Mouse (Mus musculus) ES-E14 (cell line): Measurements from ENCODE around the gene Fbxw4.
A peak's percentile ranks its signal among the peaks of the same experiment; 100 is the strongest.

ENCODE experiments used
- CHD2 ChIP-seq: IDR thresholded peaks from 2 replicates; pipeline ENCODE4 v1.6.1; 2014; ENCODE audit warnings: mild to moderate bottlenecking, low read depth, low read length, inconsistent platforms
- HCFC1 ChIP-seq: IDR thresholded peaks from 2 replicates; pipeline ENCODE4 v1.6.1; 2012; ENCODE audit warnings: low read length, inconsistent platforms, borderline replicate concordance; ENCODE audit not compliant: insufficient read depth
- MAFK ChIP-seq: IDR thresholded peaks from 2 replicates; pipeline ENCODE4 v1.6.1; 2014; ENCODE audit warnings: mild to moderate bottlenecking, low read depth, low read length, inconsistent platforms; ENCODE audit not compliant: insufficient read depth
- ZNF384 ChIP-seq: IDR thresholded peaks from 2 replicates; pipeline ENCODE4 v1.6.1; 2012; ENCODE audit warnings: low read depth, low read length, inconsistent platforms

GRCm38 (mm10) chr19:45560153-45560890 is 99.8 kb downstream of the Fbxw4 start, which contains the start of the genes Poll and Gm17018:
- TF ChIP-seq HCFC1 (peak; percentile 81), MAFK (peak; percentile 28; the same call in 1 of the 2 replicates), ZNF384 (peak; percentile 100), CHD2 (peak; percentile 72; the same call in 1 of the 2 replicates)
